Mouse (Mus musculus) retina, postnatal 1 day (tissue): ENCODE results near the gene Ppp2r5e.
"Not testable (repeated sequence)": the region's sequence is repeated elsewhere in the genome, so short reads cannot be mapped to it uniquely, and the experiment has no call there.

Source experiments
- DNase-seq: peaks from one replicate; pipeline ENCODE4 v3.0.0-alpha.2; 2012

The Ppp2r5e gene

GRCm38 (mm10) chr12:75482781-75483180 is 113.3 kb downstream of the Ppp2r5e start:
- DNase-seq, result no peak

GRCm38 (mm10) chr12:75482015-75482414 is 114.0 kb downstream of the Ppp2r5e start:
- DNase-seq, result no peak

- no peak for DNase-seq
These were observed 116.0 kb downstream of the Ppp2r5e start for GRCm38 (mm10) chr12:75480031-75480430.

GRCm38 (mm10) chr12:75479375-75479898 is 116.6 kb downstream of the Ppp2r5e start:
- no peak for DNase-seq

GRCm38 (mm10) chr12:75478596-75478995 is 117.4 kb downstream of the Ppp2r5e start:
- no peak for DNase-seq

GRCm38 (mm10) chr12:75478117-75478516 is 117.9 kb downstream of the Ppp2r5e start:
- no peak for DNase-seq

- DNase-seq, result no peak
These were observed 123.0 kb downstream of the Ppp2r5e start for GRCm38 (mm10) chr12:75473021-75473420.

GRCm38 (mm10) chr12:75472107-75472506 is 123.9 kb downstream of the Ppp2r5e start:
- DNase-seq, result no peak

GRCm38 (mm10) chr12:75467814-75468213 is 128.2 kb downstream of the Ppp2r5e start:
- no peak for DNase-seq

- no peak for DNase-seq
These were observed 128.9 kb downstream of the Ppp2r5e start for GRCm38 (mm10) chr12:75467127-75467526.

- no peak for DNase-seq
These were observed 129.8 kb downstream of the Ppp2r5e start for GRCm38 (mm10) chr12:75466206-75466605.

- DNase-seq, result peak; percentile 48
These were observed 131.9 kb downstream of the Ppp2r5e start for GRCm38 (mm10) chr12:75464016-75464769.

GRCm38 (mm10) chr12:75460561-75460960 is 135.5 kb downstream of the Ppp2r5e start:
- DNase-seq, result peak; percentile 50

- DNase-seq, result no peak
These were observed 136.4 kb downstream of the Ppp2r5e start for GRCm38 (mm10) chr12:75459656-75460055.

- DNase-seq, result no peak
These were observed 142.6 kb downstream of the Ppp2r5e start for GRCm38 (mm10) chr12:75453441-75453840.

- DNase-seq, result no peak
These were observed 143.0 kb downstream of the Ppp2r5e start for GRCm38 (mm10) chr12:75453027-75453426.

GRCm38 (mm10) chr12:75450592-75450991 is 145.5 kb downstream of the Ppp2r5e start:
- no peak for DNase-seq

GRCm38 (mm10) chr12:75450011-75450410 is 146.0 kb downstream of the Ppp2r5e start:
- peak; percentile 20 for DNase-seq

- DNase-seq, result peak; percentile 39
These were observed 146.5 kb downstream of the Ppp2r5e start for GRCm38 (mm10) chr12:75449475-75449966.

- no peak for DNase-seq
These were observed 147.1 kb downstream of the Ppp2r5e start for GRCm38 (mm10) chr12:75448921-75449320.

GRCm38 (mm10) chr12:75446245-75446644 is 149.8 kb downstream of the Ppp2r5e start:
- no peak for DNase-seq

- DNase-seq, result not testable (repeated sequence)
These were observed 163.6 kb downstream of the Ppp2r5e start for GRCm38 (mm10) chr12:75432400-75432799.

- no peak for DNase-seq
These were observed 166.2 kb downstream of the Ppp2r5e start for GRCm38 (mm10) chr12:75429685-75430396.

GRCm38 (mm10) chr12:75428719-75429118 is 167.3 kb downstream of the Ppp2r5e start:
- peak; percentile 70 for DNase-seq
